Mouse (Mus musculus) mesoderm, embryonic 11.5 days (tissue): Measurements from ENCODE around the gene Syt3.

ENCODE experiments used
- DNase-seq: peaks from one replicate; pipeline ENCODE4 v3.0.0-alpha.2; 2012; ENCODE audit warnings: low read depth, low spot score

The Syt3 gene

GRCm38 (mm10) chr7:44443268-44444173, 59.6 kb downstream of the Syt3 start:
- no peak for DNase-seq

- DNase-seq, result no peak
Observed at GRCm38 (mm10) chr7:44444886-44445527, 61.1 kb downstream of the Syt3 start.

GRCm38 (mm10) chr7:44445528-44445923, 61.6 kb downstream of the Syt3 start:
- DNase-seq, result no peak

GRCm38 (mm10) chr7:44446070-44446855, 62.4 kb downstream of the Syt3 start:
- no peak for DNase-seq
